Mouse (Mus musculus): Measurements from ENCODE around the gene Sel1l3. TPM values are rescaled to one million over a fixed set of nuclear protein-coding genes. Genes with fewer than 3 reads are reported as not detected.

Gene Sel1l3
- total and polyA plus RNA-seq, 3 experiments, result 0.28 to 0.76 (median 0.34) TPM

GRCm38 (mm10) chr5:53078453-53078852 lies 135.3 kb downstream of the Sel1l3 start:
- no peaks in the 10 kb centered on the region for H3K27me3 ChIP-seq (replicated peaks)
- H3K36me3 ChIP-seq (replicated peaks in 1 of 2; ENCODE audit: control insufficient read depth in 1 of 2, insufficient read depth in 1 of 2, low read length in 1 of 2), result no peaks in the 10 kb centered on the region
- TF ChIP-seq POLR2A (IDR thresholded peaks at IDR 0.05; ENCODE audit: low read depth, low read length) (no peak), TCF12 (IDR thresholded peaks at IDR 0.05; ENCODE audit: low read depth, low read length) (no peak), NELFE (IDR thresholded peaks at IDR 0.05; ENCODE audit: low read depth, low read length) (no peak), MAX (IDR thresholded peaks at IDR 0.05; ENCODE audit: low read length) (no peak), UBTF (IDR thresholded peaks at IDR 0.05; ENCODE audit: low read depth, low read length) (no peak), CHD2 (IDR thresholded peaks at IDR 0.05; ENCODE audit: low read length) (no peak), KAT2A (IDR thresholded peaks at IDR 0.05; ENCODE audit: insufficient replicate concordance, low read length) (no peak), ZKSCAN1 (IDR thresholded peaks at IDR 0.05; ENCODE audit: borderline replicate concordance, low read depth, low read length) (no peak), IRF4 (IDR thresholded peaks at IDR 0.05; ENCODE audit: low read depth, low read length) (no peak), CHD1 (IDR thresholded peaks at IDR 0.05; ENCODE audit: low read depth, low read length) (no peak), SIN3A (IDR thresholded peaks at IDR 0.05; ENCODE audit: low read length) (no peak)
- no peak overlapping the region for H3K27ac ChIP-seq (ENCODE audit: insufficient read depth, low read depth)
- H3K4me2 ChIP-seq (ENCODE audit: insufficient read depth, low read depth, poor library complexity, severe bottlenecking), result no peak overlapping the region
- H3K9me3 ChIP-seq (replicated peaks; ENCODE audit: low read length), result no peaks in the 10 kb centered on the region
- in situ Hi-C loops (cut with MboI; ENCODE audit: low pct_ligation_motif_present, low pct_unique_long_range_greater_than_20kb, low sequenced_read_pairs) (no loop called here), dilution Hi-C loops (cut with MboI; ENCODE audit: extremely low pct_ligation_motif_present, extremely low pct_unique_long_range_greater_than_20kb, low sequenced_read_pairs) (no loop called here)
- no peaks in the 10 kb centered on the region for H3K79me2 ChIP-seq (replicated peaks; ENCODE audit: control insufficient read depth, extremely low read depth, insufficient read depth, poor library complexity, severe bottlenecking)
- no peak overlapping the region for H3K4me3 ChIP-seq (replicated peaks in 1 of 3; ENCODE audit: low read depth in 2 of 3, low read length in 2 of 3, poor library complexity in 1 of 3)
- DNase-seq (ENCODE audit: extremely low read depth), result no peak
- H3K9ac ChIP-seq (ENCODE audit: insufficient read depth, low read depth), result no peak overlapping the region
- no peaks in the 10 kb centered on the region for H3K4me1 ChIP-seq (ENCODE audit: control insufficient read depth in 1 of 2, insufficient read depth in 2 of 2)

GRCm38 (mm10) chr5:53074553-53074952 lies 139.2 kb downstream of the Sel1l3 start:
- Histone ChIP-seq H3K36me3 (replicated peaks in 1 of 2; ENCODE audit: control insufficient read depth in 1 of 2, insufficient read depth in 1 of 2, low read length in 1 of 2) (no peaks in the 10 kb centered on the region), H3K79me2 (replicated peaks; ENCODE audit: control insufficient read depth, extremely low read depth, insufficient read depth, poor library complexity, severe bottlenecking) (no peaks in the 10 kb centered on the region), H3K4me2 (ENCODE audit: insufficient read depth, low read depth, poor library complexity, severe bottlenecking) (no peak overlapping the region), H3K4me1 (ENCODE audit: control insufficient read depth in 1 of 2, insufficient read depth in 2 of 2) (no peaks in the 10 kb centered on the region), H3K9me3 (replicated peaks; ENCODE audit: low read length) (no peaks in the 10 kb centered on the region), H3K27me3 (replicated peaks) (no peaks in the 10 kb centered on the region), H3K9ac (ENCODE audit: insufficient read depth, low read depth) (no peak overlapping the region), H3K27ac (ENCODE audit: insufficient read depth, low read depth) (no peak overlapping the region), H3K4me3 (replicated peaks in 1 of 3; ENCODE audit: low read depth in 2 of 3, low read length in 2 of 3, poor library complexity in 1 of 3) (no peak overlapping the region)
- no peak for TF ChIP-seq JUND (conservative IDR thresholded peaks at IDR 0.05; ENCODE audit: low read depth, low read length)
- TF ChIP-seq HCFC1 (IDR thresholded peaks at IDR 0.05; ENCODE audit: low read depth, low read length), result no peak
- no peak for TF ChIP-seq TCF12 (IDR thresholded peaks at IDR 0.05; ENCODE audit: low read depth, low read length)
- no peak for TF ChIP-seq TBP (conservative IDR thresholded peaks at IDR 0.05; ENCODE audit: low read depth, low read length)
- TF ChIP-seq UBTF (IDR thresholded peaks at IDR 0.05; ENCODE audit: low read depth, low read length), result no peak
- no peak for TF ChIP-seq BHLHE40 (IDR thresholded peaks at IDR 0.05; ENCODE audit: low read depth, low read length)
- no peak for TF ChIP-seq MAFK (IDR thresholded peaks at IDR 0.05; ENCODE audit: insufficient replicate concordance, low read length)
- TF ChIP-seq MEF2A (IDR thresholded peaks at IDR 0.05; ENCODE audit: borderline replicate concordance, low read depth, low read length), result no peak
- no peak for TF ChIP-seq ZC3H11A (IDR thresholded peaks at IDR 0.05; ENCODE audit: low read depth, low read length)
- no peak for TF ChIP-seq ZNF384 (IDR thresholded peaks at IDR 0.05; ENCODE audit: low read depth, low read length)
- no peak for TF ChIP-seq SIN3A (IDR thresholded peaks at IDR 0.05; ENCODE audit: low read length)
- no peak for TF ChIP-seq EP300 (IDR thresholded peaks at IDR 0.05; ENCODE audit: low read length)
- no peak for TF ChIP-seq NRF1 (IDR thresholded peaks at IDR 0.05; ENCODE audit: low read depth, low read length)
- in situ Hi-C loops (cut with MboI; ENCODE audit: low pct_ligation_motif_present, low pct_unique_long_range_greater_than_20kb, low sequenced_read_pairs), result no loop called here
- no peak for DNase-seq (ENCODE audit: extremely low read depth)
- dilution Hi-C loops (cut with MboI; ENCODE audit: extremely low pct_ligation_motif_present, extremely low pct_unique_long_range_greater_than_20kb, low sequenced_read_pairs), result no loop called here

Data from CH12.LX (cell line).